Mouse (Mus musculus) CH12.LX (cell line): ENCODE data around the gene Grap2. TPM values are rescaled to one million over a fixed set of nuclear protein-coding genes. Genes with fewer than 3 reads are reported as not detected.

Experiments
- DNase-seq: peaks from one replicate; pipeline ENCODE4 v3.0.0-alpha.2; 2013; ENCODE audit errors: extremely low read depth
- H3K27ac ChIP-seq: 2 replicates; pipeline ENCODE4 v1.5.1; 2012; ENCODE audit warnings: low read depth, mild to moderate bottlenecking, control low read depth, moderate library complexity; ENCODE audit not compliant: insufficient read depth
- H3K27me3 ChIP-seq: replicated peaks from 2 replicates; pipeline ENCODE3; 2012; ENCODE audit warnings: inconsistent platforms
- H3K36me3 ChIP-seq, 2 experiments: replicated peaks in 1 of 2; 2 replicates each; pipeline versions ENCODE3 to v1.6.1; 2012; ENCODE audit warnings: inconsistent platforms in 1 of 2, low read length in 1 of 2, mild to moderate bottlenecking in 1 of 2, mixed read lengths in 1 of 2, moderate library complexity in 1 of 2; ENCODE audit not compliant: control insufficient read depth in 1 of 2, insufficient read depth in 1 of 2
- H3K4me1 ChIP-seq, 2 experiments: 2 replicates each; pipeline ENCODE4 v1.6.1; 2012; ENCODE audit warnings: inconsistent platforms in 1 of 2, moderate library complexity in 1 of 2; ENCODE audit not compliant: insufficient read depth in 2 of 2, control insufficient read depth in 1 of 2
- H3K4me2 ChIP-seq: 2 replicates; pipeline ENCODE4 v1.6.1; 2012; ENCODE audit warnings: low read depth, mild to moderate bottlenecking, control low read depth; ENCODE audit not compliant: poor library complexity, insufficient read depth, severe bottlenecking
- H3K4me3 ChIP-seq, 3 experiments: fragments of 150-350 bp in 1 of 3; sonication (generic) in 1 of 3; replicated peaks in 1 of 3; 2 replicates each; pipeline versions ENCODE3 to v1.5.1; 2011 to 2012; ENCODE audit warnings: low read depth in 2 of 3, low read length in 2 of 3, mild to moderate bottlenecking in 2 of 3, moderate library complexity in 2 of 3, control low read depth in 1 of 3, improper control_type of control experiment in 1 of 3, inconsistent platforms in 1 of 3, mixed read lengths in 1 of 3; ENCODE audit not compliant: poor library complexity in 1 of 3
- H3K79me2 ChIP-seq: replicated peaks from 2 replicates; pipeline ENCODE4 v1.6.1; 2012; ENCODE audit warnings: mild to moderate bottlenecking, moderate library complexity; ENCODE audit not compliant: control insufficient read depth, poor library complexity, insufficient read depth, severe bottlenecking; ENCODE audit errors: extremely low read depth
- H3K9ac ChIP-seq: 2 replicates; pipeline ENCODE4 v1.6.1; 2012; ENCODE audit warnings: low read depth, mild to moderate bottlenecking, control low read depth, moderate library complexity; ENCODE audit not compliant: insufficient read depth
- H3K9me3 ChIP-seq: replicated peaks from 2 replicates; pipeline ENCODE3; 2012; ENCODE audit warnings: low read length, inconsistent platforms, mixed read lengths
- CHD1 ChIP-seq: IDR thresholded peaks from 2 replicates; pipeline ENCODE4 v1.6.1; 2012; ENCODE audit warnings: low read depth, low read length, improper control_type of control experiment, inconsistent platforms
- CHD2 ChIP-seq: IDR thresholded peaks from 2 replicates; pipeline ENCODE4 v1.6.1; 2011; ENCODE audit warnings: low read length, improper control_type of control experiment
- CTCF ChIP-seq, 2 experiments: IDR thresholded peaks in 1 of 2; conservative IDR thresholded peaks in 1 of 2; 2 replicates each; pipeline ENCODE4 v1.5.1; 2011 to 2012; ENCODE audit warnings: low read depth in 2 of 2, low read length in 2 of 2, improper control_type of control experiment in 1 of 2, inconsistent platforms in 1 of 2, mild to moderate bottlenecking in 1 of 2, moderate library complexity in 1 of 2
- ETS1 ChIP-seq: conservative IDR thresholded peaks from 2 replicates; pipeline ENCODE4 v1.6.1; 2012; ENCODE audit warnings: low read depth, mild to moderate bottlenecking, inconsistent platforms, low read length, improper control_type of control experiment, moderate library complexity
- IRF4 ChIP-seq: IDR thresholded peaks from 2 replicates; pipeline ENCODE4 v1.6.1; 2014; ENCODE audit warnings: low read depth, mild to moderate bottlenecking, inconsistent platforms, low read length, improper control_type of control experiment
- JUND ChIP-seq: conservative IDR thresholded peaks from 2 replicates; pipeline ENCODE4 v1.6.1; 2011; ENCODE audit warnings: low read depth, low read length, improper control_type of control experiment
- MAFK ChIP-seq: IDR thresholded peaks from 2 replicates; pipeline ENCODE4 v1.6.1; 2011; ENCODE audit warnings: low read length, improper control_type of control experiment; ENCODE audit not compliant: insufficient replicate concordance
- MAX ChIP-seq: IDR thresholded peaks from 2 replicates; pipeline ENCODE4 v1.6.1; 2011; ENCODE audit warnings: low read length, improper control_type of control experiment
- MEF2A ChIP-seq: IDR thresholded peaks from 2 replicates; pipeline ENCODE4 v1.6.1; 2014; ENCODE audit warnings: low read depth, mild to moderate bottlenecking, inconsistent platforms, low read length, improper control_type of control experiment, borderline replicate concordance
- MXI1 ChIP-seq: IDR thresholded peaks from 2 replicates; pipeline ENCODE4 v1.6.1; 2011; ENCODE audit warnings: mild to moderate bottlenecking, low read depth, low read length, improper control_type of control experiment
- PAX5 ChIP-seq: IDR thresholded peaks from 2 replicates; pipeline ENCODE4 v1.6.1; 2012; ENCODE audit warnings: low read length, inconsistent platforms, mixed read lengths
- POLR2A ChIP-seq: IDR thresholded peaks from 2 replicates; pipeline ENCODE4 v1.6.1; 2011; ENCODE audit warnings: low read depth, mild to moderate bottlenecking, improper control_type of control experiment, low read length
- POLR2AphosphoS2 ChIP-seq: IDR thresholded peaks from 2 replicates; pipeline ENCODE4 v1.6.1; 2011; ENCODE audit warnings: low read depth, low read length, improper control_type of control experiment
- RAD21 ChIP-seq: IDR thresholded peaks from 2 replicates; pipeline ENCODE4 v1.6.1; 2011; ENCODE audit warnings: low read depth, mild to moderate bottlenecking, low read length, improper control_type of control experiment, moderate library complexity
- RCOR1 ChIP-seq: conservative IDR thresholded peaks from 2 replicates; pipeline ENCODE4 v1.6.1; 2012; ENCODE audit warnings: low read depth, mild to moderate bottlenecking, inconsistent platforms, low read length, improper control_type of control experiment
- SMC3 ChIP-seq: IDR thresholded peaks from 2 replicates; pipeline ENCODE4 v1.6.1; 2011; ENCODE audit warnings: low read depth, low read length, improper control_type of control experiment
- TCF12 ChIP-seq: IDR thresholded peaks from 2 replicates; pipeline ENCODE4 v1.6.1; 2014; ENCODE audit warnings: low read depth, mild to moderate bottlenecking, inconsistent platforms, low read length, improper control_type of control experiment
- UBTF ChIP-seq: IDR thresholded peaks from 2 replicates; pipeline ENCODE4 v1.6.1; 2012; ENCODE audit warnings: low read depth, mild to moderate bottlenecking, inconsistent platforms, low read length, improper control_type of control experiment, moderate library complexity
- USF1 ChIP-seq: IDR thresholded peaks from 2 replicates; pipeline ENCODE4 v1.6.1; 2014; ENCODE audit warnings: low read depth, mild to moderate bottlenecking, inconsistent platforms, low read length, improper control_type of control experiment
- ZC3H11A ChIP-seq: IDR thresholded peaks from 2 replicates; pipeline ENCODE4 v1.6.1; 2012; ENCODE audit warnings: low read depth, mild to moderate bottlenecking, inconsistent platforms, low read length, improper control_type of control experiment
- ZKSCAN1 ChIP-seq: IDR thresholded peaks from 2 replicates; pipeline ENCODE4 v1.6.1; 2012; ENCODE audit warnings: low read depth, inconsistent platforms, low read length, improper control_type of control experiment, borderline replicate concordance
- dilution Hi-C: fragments of 300-500 bp; cut with MboI; formaldehyde crosslinking; loops from 2 replicates; pipeline ENCODE4 v1.14.3; 2020; ENCODE audit warnings: low sequenced_read_pairs; ENCODE audit not compliant: extremely low pct_unique_long_range_greater_than_20kb, extremely low pct_ligation_motif_present
- in situ Hi-C: fragments of 300-500 bp; cut with MboI; formaldehyde crosslinking; loops from 3 replicates; pipeline ENCODE4 v1.14.3; 2019; ENCODE audit warnings: low sequenced_read_pairs, low pct_ligation_motif_present, low pct_unique_long_range_greater_than_20kb, mixed read lengths
- polyA plus RNA-seq: library from polyadenylated mRNA; unstranded; fragments of >175 nt; gene quantifications from 2 replicates; pipeline ENCODE4 v1.2.1, GENCODE M21; 2012; ENCODE audit warnings: low read depth; ENCODE audit not compliant: insufficient read length
- total RNA-seq, 2 experiments: library from RNA; depleted of rRNA; stranded (reverse); fragments of 300-350 nt in 1 of 2; fragments of >200 nt in 1 of 2; gene quantifications; 2 replicates each; pipeline ENCODE4 v1.2.3; 2012 to 2014

Gene Grap2
- total and polyA plus RNA-seq, 3 experiments, result 1.5 to 6.2 (median 5.0) TPM

GRCm38 (mm10) chr15:80556021-80556420, 16.4 kb upstream of the Grap2 start:
- Histone ChIP-seq H3K79me2 (no peaks in the 10 kb centered on the region), H3K9ac (no peak overlapping the region), H3K27ac (no peak overlapping the region), H3K27me3 (no peaks in the 10 kb centered on the region), H3K9me3 (no peaks in the 10 kb centered on the region), H3K4me2 (no peak overlapping the region), H3K36me3 (no peaks in the 10 kb centered on the region), H3K4me1 (peaks cover 0 to 10% of the 10 kb centered on the region in 2 experiments; a peak in 2 of 4 replicates), H3K4me3 (no peak overlapping the region)
- TF ChIP-seq MAFK (no peak), ZKSCAN1 (no peak), RCOR1 (no peak), POLR2A (no peak), JUND (no peak), RAD21 (no peak), MXI1 (no peak), CHD1 (no peak), MAX (no peak), USF1 (no peak)
- dilution Hi-C loops, result no loop called here
- no peak for DNase-seq
- in situ Hi-C loops, result no loop called here

- no peaks in the 10 kb centered on the region for H3K36me3 ChIP-seq
- H3K4me1 ChIP-seq, result peaks cover 0 to 23% of the 10 kb centered on the region in 2 experiments; a peak in 2 of 4 replicates
- DNase-seq, result no peak
- in situ Hi-C loops (no loop called here), dilution Hi-C loops (no loop called here)
- H3K9me3 ChIP-seq, result no peaks in the 10 kb centered on the region
- H3K4me2 ChIP-seq, result no peak overlapping the region
- no peaks in the 10 kb centered on the region for H3K27me3 ChIP-seq
- no peak overlapping the region for H3K4me3 ChIP-seq
- H3K9ac ChIP-seq, result no peak overlapping the region
- H3K27ac ChIP-seq, result no peak overlapping the region
- TF ChIP-seq POLR2AphosphoS2 (no peak), MAFK (no peak), ZC3H11A (no peak), CTCF (conservative IDR thresholded peaks at IDR 0.05 in 1 of 2, IDR thresholded peaks at IDR 0.05 in 1 of 2; ENCODE audit: low read depth in 2 of 2, low read length in 2 of 2) (peak in 1 of 2 experiments; percentile 53; a peak in 2 of 4 replicates), SMC3 (peak; percentile 26; the same call in 1 of the 2 replicates), RAD21 (peak; percentile 32)
- H3K79me2 ChIP-seq, result no peaks in the 10 kb centered on the region
Observed at GRCm38 (mm10) chr15:80557745-80558144, 14.6 kb upstream of the Grap2 start.

- Histone ChIP-seq H3K27me3 (no peaks in the 10 kb centered on the region), H3K27ac (no peak overlapping the region), H3K4me3 (no peak overlapping the region), H3K4me2 (no peak overlapping the region), H3K9me3 (no peaks in the 10 kb centered on the region), H3K9ac (no peak overlapping the region), H3K36me3 (no peaks in the 10 kb centered on the region), H3K4me1 (peaks cover 5 to 36% of the 10 kb centered on the region in 2 experiments; a peak in 2 of 4 replicates), H3K79me2 (no peaks in the 10 kb centered on the region)
- in situ Hi-C loops, result no loop called here
- dilution Hi-C loops, result no loop called here
- TF ChIP-seq MAFK (no peak), IRF4 (no peak), ZC3H11A (no peak), CHD2 (no peak), TCF12 (no peak), PAX5 (no peak), UBTF (no peak), ZKSCAN1 (no peak), MEF2A (no peak), ETS1 (no peak), SMC3 (no peak)
- DNase-seq, result no peak
Observed at GRCm38 (mm10) chr15:80559534-80559933, 12.9 kb upstream of the Grap2 start.
